Mouse (Mus musculus): Measurements from ENCODE around the gene Cyp39a1.

- TF ChIP-seq POLR2A (IDR thresholded peaks at IDR 0.05; ENCODE audit: extremely low read depth, insufficient read depth, low read length), result no peak
- TF ChIP-seq CTCF (IDR thresholded peaks at IDR 0.05; ENCODE audit: low read depth, low read length), result 0 out of 2 replicates have a peak, but pooled peaks have one; percentile 2
These were observed 9.0 kb downstream of the Cyp39a1 start for GRCm38 (mm10) chr17:43676241-43676640.

Measured in liver, adult 2 months (tissue).